Mouse (Mus musculus): ENCODE results near the gene Nsa2.

Nsa2 gene

DNA sequence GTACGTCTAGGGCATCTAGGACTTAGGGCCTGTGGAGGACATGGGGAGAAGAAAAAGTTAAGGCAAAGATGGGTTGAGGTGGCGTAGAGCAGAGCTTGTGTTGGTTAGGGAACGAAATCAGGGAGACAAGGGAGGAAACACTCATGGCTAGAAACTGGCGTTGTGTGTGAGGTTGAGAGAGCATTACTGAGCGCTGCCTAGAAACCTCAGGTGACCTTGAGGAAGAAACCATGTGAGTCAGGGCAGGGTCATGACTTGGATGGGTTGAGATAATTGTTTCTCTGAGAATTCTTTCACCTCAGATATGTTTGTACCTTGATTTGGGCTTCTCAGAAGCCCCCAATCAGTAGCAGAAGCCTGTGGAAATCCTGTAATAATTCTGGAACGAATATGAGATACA, 50.3 kb downstream of the Nsa2 start:
- DNase-seq (ENCODE audit: low spot score) = no peak

DNA sequence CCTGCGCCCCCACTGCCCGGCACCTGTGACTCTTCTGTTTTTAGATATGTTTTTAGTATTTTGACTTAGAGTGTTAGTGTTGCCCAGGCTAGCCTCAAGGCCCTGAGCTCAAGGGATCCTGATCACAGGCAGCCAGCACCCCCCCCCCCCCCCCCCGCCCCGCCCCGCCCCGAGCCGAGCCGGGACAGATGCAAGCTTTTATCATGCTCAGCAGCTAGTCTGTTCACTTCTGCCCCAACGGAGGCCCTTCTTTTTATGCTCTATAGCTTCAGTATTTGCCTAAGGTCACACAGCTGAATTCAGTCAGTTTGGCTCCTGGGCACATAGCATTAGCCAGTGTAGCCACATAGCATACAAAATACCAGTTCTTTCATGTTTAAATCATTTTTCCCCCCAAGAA, 51.4 kb downstream of the Nsa2 start:
- DNase-seq (ENCODE audit: low spot score) = no peak

DNA sequence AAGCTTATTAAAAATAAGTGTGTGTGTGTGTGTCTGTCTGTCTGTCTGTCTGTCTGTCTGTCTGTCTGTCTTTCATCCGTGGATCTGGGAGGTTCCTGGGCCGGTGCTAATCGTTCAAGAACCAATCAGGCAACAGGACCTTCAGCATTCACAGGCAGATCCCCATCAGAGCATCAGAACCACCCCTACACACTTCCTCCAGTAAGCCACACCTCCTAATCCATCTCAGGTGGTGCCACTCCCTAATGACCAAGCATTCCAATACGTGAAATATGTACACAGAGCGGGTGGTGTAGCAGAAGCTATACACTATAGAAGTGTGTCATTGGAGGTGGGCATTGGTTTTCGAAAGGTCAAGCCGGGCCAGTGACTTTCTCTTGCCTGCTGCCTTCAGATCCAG, 55.3 kb downstream of the Nsa2 start:
- no peak for DNase-seq (ENCODE audit: low spot score)

DNA sequence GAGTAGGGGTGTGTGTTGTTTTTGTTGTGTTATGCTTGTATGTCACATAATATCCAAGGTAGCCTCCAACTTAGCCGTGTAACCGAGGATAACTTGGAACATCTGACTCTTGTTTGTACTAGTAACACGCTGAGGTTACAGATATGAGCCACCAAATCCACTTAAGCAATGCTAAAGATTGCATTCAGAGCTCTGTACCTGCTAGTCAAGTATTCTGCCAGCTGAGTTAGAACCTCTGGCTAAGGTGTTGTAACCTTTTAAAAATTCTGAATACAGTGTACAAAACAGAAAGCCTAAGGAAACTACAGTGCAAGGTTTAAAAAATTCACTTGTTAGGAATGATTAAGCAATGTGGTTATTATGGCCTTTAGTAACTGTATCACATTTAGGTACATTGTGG, 57.1 kb downstream of the Nsa2 start:
- DNase-seq (ENCODE audit: low spot score) = no peak

DNA sequence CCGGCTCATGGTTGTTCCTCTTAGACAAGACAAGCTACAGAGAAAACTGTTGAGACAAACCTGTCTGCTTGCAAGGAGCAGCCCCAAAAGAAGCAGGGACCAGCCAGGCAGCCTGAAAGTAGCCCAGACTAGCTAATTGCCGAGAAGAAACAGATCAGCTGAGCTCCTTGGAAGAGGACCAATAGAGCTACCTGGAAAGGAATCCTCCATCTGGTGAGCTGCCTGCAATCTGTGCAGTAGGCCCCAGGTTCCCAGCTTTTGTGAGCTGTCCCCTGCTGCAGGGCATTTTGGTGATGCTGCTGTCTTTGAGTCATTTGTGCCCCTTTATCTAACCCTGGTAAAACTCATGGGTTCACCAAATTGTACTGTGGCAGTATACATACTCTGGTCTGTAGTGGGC, 57.5 kb downstream of the Nsa2 start:
- no peak for DNase-seq (ENCODE audit: low spot score)
